Mouse (Mus musculus): Measurements from ENCODE around the gene Rbm44.

DNA sequence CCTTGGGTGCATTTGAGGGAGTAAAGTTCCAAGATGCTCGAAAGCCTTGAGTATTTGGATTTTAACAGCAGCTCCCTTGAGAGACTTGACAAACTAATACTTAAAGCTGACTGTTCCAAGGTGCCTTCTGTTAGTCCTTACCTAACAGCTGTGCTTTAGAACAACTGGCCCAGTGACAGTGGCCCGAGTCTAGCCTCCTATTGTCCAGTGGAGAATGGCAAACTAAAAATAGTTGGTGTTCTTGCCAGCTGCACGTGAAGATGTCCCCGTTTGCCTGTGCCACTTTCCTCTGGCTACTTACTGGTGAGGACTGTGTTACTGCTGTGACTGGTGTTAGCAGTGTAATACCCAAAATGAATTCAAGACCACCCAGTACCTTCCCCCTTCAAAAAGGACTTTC is 32.0 kb downstream of the Rbm44 start:
- TF ChIP-seq CTCF (conservative IDR thresholded peaks at IDR 0.05; ENCODE audit: low read length) (no peak), POU5F1 (IDR thresholded peaks at IDR 0.05; ENCODE audit: borderline replicate concordance, low read length) (no peak)

All from E14TG2a.4 (cell line).